Mouse (Mus musculus): Measurements from ENCODE around the gene Ctnna2. TPM values are rescaled to one million over a fixed set of nuclear protein-coding genes. Genes with fewer than 3 reads are reported as not detected.
A peak's percentile ranks its signal among the peaks of the same experiment; 100 is the strongest.

The Ctnna2 gene
- polyA plus RNA-seq, 1 experiment from 2014 or later = 127 TPM

DNA sequence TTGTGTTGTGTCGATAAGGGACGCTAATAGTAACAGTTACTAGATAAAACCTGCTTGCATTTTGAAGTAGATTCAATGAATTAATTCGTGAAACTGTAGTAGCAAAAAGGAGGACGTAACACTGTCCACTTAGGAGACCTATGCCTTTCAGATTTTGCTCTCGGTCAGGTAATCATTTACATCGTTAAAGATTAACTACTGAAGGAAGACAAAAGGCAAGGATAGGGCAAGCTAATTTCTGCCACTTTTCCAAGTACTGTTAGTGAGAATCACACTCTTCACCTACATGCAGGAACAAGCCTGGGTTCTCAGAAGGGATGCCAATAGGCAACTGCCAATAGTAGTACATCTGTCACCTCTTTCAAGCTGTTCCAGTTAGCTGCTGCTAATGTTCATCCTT lies 578.7 kb downstream of the Ctnna2 start:
- H3K27ac ChIP-seq (replicated peaks) = no peak overlapping the region
- H3K4me2 ChIP-seq (replicated peaks) = no peak overlapping the region
- no peaks in the 10 kb centered on the region for H3K27me3 ChIP-seq
- H3K36me3 ChIP-seq = no peaks in the 10 kb centered on the region
- no peaks in the 10 kb centered on the region for H3K9me3 ChIP-seq
- no peak overlapping the region for H3K4me3 ChIP-seq
- WGBS = 85% methylated on average over 6 of the region's 6 CpGs
- no peak overlapping the region for H3K9ac ChIP-seq (replicated peaks)
- no peak for ATAC-seq (replicated peaks)
- H3K4me1 ChIP-seq = no peaks in the 10 kb centered on the region

DNA sequence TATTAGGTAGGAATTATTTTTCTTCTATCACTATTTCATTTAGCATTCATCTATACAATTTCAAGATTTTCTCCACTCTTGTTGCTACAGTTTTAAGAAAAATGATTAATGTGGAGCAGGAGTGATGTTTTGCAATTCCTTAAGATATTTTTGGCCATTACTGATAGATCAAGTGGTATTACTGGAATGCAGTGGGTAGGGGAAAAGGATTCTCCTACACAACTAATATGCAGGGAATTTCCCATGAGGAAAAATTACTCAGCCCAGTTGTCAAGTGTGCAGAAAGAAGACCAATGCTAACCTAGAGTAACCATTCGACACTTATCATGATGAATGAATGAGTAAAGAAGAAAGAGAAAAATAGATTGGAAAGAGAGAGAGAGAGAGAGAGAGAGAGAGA lies 587.8 kb downstream of the Ctnna2 start:
- H3K4me1 ChIP-seq = no peaks in the 10 kb centered on the region
- H3K9me3 ChIP-seq = no peaks in the 10 kb centered on the region
- H3K9ac ChIP-seq (replicated peaks) = no peak overlapping the region
- H3K36me3 ChIP-seq = no peaks in the 10 kb centered on the region
- no peaks in the 10 kb centered on the region for H3K27me3 ChIP-seq
- no peak overlapping the region for H3K4me2 ChIP-seq (replicated peaks)
- H3K4me3 ChIP-seq = no peak overlapping the region
- whole genome bisulfite sequencing = 83% methylated on average over 1 of the region's 1 CpGs
- no peak overlapping the region for H3K27ac ChIP-seq (replicated peaks)
- ATAC-seq (replicated peaks) = no peak

DNA sequence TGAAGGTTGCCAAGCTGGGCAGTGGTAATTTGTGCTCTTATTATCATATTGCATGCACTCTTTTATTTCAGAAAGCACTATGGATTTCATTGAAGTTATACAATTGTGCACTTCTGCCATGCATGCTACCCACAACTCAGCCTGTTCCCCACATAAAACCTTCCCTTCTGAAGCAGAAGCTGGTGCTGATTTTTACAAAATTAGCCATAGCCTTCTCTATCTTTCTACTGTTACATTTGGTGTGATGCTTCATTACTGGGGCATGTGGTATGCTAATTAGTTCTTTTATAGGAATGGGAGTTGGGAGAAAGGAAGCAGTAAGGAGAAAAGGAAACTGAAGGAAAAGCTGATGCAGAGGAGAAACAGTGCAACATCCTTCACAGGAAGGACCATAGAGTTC lies 598.2 kb downstream of the Ctnna2 start:
- no peaks in the 10 kb centered on the region for H3K9me3 ChIP-seq
- no peak for ATAC-seq (replicated peaks)

DNA sequence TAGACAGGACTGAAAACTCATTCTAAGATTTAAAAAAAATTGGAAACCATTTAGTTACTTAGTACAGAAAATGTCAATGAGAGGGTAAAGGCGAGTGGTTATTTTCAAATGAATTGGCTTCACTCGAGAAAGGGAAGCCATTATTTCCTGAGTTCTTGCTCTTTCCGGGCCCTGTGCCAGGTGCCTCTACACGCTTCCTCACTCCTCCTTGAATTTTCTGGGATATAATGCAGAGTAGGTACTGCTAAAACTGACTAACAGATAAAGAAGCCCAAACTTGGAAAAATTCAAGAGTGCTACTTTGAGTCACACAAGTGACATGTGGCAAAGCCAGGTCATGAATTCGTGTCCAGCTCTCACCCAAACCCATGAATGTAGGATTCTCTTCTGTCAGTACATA lies 606.4 kb downstream of the Ctnna2 start:
- Histone ChIP-seq H3K4me3 (no peak overlapping the region), H3K9ac (replicated peaks) (no peak overlapping the region), H3K27me3 (no peaks in the 10 kb centered on the region), H3K4me2 (replicated peaks) (no peak overlapping the region), H3K36me3 (no peaks in the 10 kb centered on the region), H3K9me3 (no peaks in the 10 kb centered on the region), H3K27ac (replicated peaks) (no peak overlapping the region), H3K4me1 (peaks cover 12% of the 10 kb centered on the region)
- ATAC-seq (replicated peaks) = no peak
- 38% methylated on average over 5 of the region's 5 CpGs for WGBS

More for the DNA sequence above, 598.2 kb downstream of the Ctnna2 start:
- no peak overlapping the region for H3K4me3 ChIP-seq
- no peak overlapping the region for H3K9ac ChIP-seq (replicated peaks)
- H3K4me2 ChIP-seq (replicated peaks) = no peak overlapping the region
- H3K4me1 ChIP-seq = peaks cover 5% of the 10 kb centered on the region
- no peak overlapping the region for H3K27ac ChIP-seq (replicated peaks)
- no peaks in the 10 kb centered on the region for H3K36me3 ChIP-seq
- no peaks in the 10 kb centered on the region for H3K27me3 ChIP-seq

DNA sequence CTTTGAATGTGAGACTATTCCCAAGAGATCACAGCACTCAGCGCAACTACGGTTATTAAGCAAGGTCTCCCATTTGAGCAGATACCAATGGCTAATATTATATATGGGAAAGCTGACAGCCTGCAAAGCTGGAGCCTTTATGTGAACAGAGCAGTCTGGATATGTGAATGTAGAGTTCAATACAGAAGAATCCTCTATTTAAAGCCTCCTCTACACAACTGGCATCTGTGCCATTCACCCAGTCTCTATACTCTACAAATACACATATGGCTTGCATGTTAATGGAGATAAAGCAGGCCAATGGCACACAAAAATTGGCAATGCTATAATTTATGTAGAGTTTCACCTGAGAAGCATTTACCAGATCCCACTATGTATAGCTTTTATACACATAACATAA lies 608.4 kb downstream of the Ctnna2 start:
- no peak overlapping the region for H3K9ac ChIP-seq (replicated peaks)
- H3K27ac ChIP-seq (replicated peaks) = no peak overlapping the region
- 72% methylated on average over 2 of the region's 2 CpGs for WGBS
- no peaks in the 10 kb centered on the region for H3K9me3 ChIP-seq
- H3K4me2 ChIP-seq (replicated peaks) = no peak overlapping the region
- ATAC-seq (replicated peaks) = 0 out of 2 replicates have a peak, but pooled peaks have one; percentile 35
- no peaks in the 10 kb centered on the region for H3K36me3 ChIP-seq
- H3K4me1 ChIP-seq = peaks cover 12% of the 10 kb centered on the region
- H3K27me3 ChIP-seq = no peaks in the 10 kb centered on the region
- H3K4me3 ChIP-seq = no peak overlapping the region

DNA sequence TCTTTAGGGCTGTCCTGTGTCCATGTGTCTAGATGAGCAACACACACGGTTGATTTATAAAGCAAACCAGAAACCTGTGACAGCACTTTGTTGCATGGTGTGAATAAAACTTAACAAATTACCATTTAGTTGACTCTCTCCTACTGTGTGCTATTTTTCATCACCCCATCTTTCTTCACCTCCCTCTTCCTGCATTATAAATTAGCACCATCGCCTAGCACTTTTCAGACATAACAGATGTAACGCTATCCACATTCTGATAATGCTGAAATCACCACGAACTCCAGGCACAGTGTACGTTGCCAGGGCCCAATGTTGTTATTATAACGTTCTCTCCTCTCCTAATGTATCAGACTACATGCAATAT lies 621.0 kb downstream of the Ctnna2 start:
- 50% methylated on average over 6 of the region's 6 CpGs for WGBS
- Histone ChIP-seq H3K9me3 (no peaks in the 10 kb centered on the region), H3K27me3 (no peaks in the 10 kb centered on the region), H3K9ac (replicated peaks) (no peak overlapping the region), H3K4me2 (replicated peaks) (no peak overlapping the region), H3K27ac (replicated peaks) (peak overlapping the region; percentile 53), H3K4me3 (no peak overlapping the region), H3K36me3 (no peaks in the 10 kb centered on the region), H3K4me1 (peaks cover 6% of the 10 kb centered on the region; the same call in 1 of the 2 replicates)
- ATAC-seq (replicated peaks) = peak; percentile 76

DNA sequence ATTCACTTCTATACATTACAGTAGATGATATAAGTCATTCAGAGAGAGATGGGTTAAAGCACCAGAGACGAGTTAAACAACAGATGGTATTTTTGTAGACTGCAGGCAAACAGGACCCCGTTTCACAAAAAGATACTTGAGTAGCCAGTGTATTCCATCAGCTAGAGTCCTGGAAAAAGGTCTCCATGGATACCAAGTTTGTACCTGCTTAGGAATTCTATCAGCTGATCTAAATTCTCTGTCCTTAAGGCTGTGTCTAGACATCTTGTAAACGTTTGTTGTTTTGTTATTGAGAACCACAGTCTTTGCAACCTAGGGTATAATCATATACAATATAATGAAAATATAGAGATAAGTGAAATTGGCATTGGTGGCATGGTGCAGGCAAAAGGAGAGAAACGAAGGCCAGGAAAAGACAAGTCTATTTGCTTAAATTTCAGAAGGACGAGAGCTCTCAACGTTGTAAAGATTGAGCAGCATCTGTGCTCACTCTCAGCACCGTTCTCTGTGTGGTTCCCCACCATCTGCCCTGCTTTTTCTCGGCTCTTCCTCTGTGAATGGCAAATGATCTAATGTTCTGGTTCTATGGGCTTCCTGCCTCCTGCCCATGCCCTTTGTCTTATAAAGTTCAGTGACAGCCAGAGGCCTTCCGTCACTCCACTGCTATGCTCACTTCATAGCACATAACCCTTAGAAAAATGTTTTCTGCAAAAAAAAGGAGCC lies 621.6 kb downstream of the Ctnna2 start:
- WGBS = 38% methylated on average over 9 of the region's 9 CpGs
- Histone ChIP-seq H3K9me3 (no peaks in the 10 kb centered on the region), H3K4me1 (peaks cover 6% of the 10 kb centered on the region; the same call in 1 of the 2 replicates), H3K36me3 (no peaks in the 10 kb centered on the region), H3K27me3 (no peaks in the 10 kb centered on the region), H3K4me2 (replicated peaks) (no peak overlapping the region), H3K9ac (replicated peaks) (no peak overlapping the region), H3K27ac (replicated peaks) (peak overlapping the region; percentile 53), H3K4me3 (no peak overlapping the region)
- peak; percentile 71 for ATAC-seq (replicated peaks)

DNA sequence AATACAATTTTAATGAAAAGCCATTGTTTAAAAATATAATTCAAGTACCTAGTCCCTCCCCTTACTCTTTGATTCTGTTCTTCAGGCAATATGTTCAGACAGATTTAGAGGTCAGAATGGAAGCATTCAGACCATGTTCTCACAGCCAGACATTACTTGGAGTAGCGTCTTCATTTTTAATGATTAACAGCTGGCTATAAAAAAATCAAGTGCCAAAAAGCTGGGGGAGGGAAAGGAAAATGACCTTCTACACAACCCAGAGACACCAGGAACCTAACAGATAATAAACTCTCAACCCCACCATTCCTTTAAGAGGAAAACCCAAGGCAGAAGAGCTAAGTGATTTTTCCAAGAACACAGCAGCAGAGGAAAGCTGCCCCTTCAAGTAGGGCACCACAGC lies 624.7 kb downstream of the Ctnna2 start:
- 20% methylated on average over 1 of the region's 1 CpGs for WGBS
- Histone ChIP-seq H3K27ac (replicated peaks) (no peak overlapping the region), H3K9me3 (no peaks in the 10 kb centered on the region), H3K27me3 (no peaks in the 10 kb centered on the region), H3K9ac (replicated peaks) (no peak overlapping the region), H3K4me1 (peaks cover 6% of the 10 kb centered on the region; the same call in 1 of the 2 replicates), H3K36me3 (no peaks in the 10 kb centered on the region), H3K4me2 (replicated peaks) (no peak overlapping the region), H3K4me3 (no peak overlapping the region)
- ATAC-seq (replicated peaks) = no peak

DNA sequence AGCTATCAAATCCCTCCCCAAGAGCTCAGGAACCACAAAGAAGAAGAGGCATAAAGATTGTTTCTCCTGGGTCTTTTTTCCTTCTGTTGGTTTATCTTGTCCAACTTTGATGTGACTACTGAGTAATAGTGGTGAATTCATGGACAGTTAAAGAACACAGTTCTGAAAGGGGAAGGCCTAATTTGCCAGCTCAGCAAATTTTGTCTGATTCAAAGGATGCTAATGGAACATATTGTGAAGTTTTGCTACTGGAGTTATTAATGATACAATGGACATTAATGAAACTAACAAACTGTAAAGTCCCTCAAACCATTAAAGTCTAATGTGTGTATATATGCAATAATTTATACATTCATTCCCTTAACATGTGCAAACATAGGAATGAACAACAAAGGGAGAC lies 635.7 kb downstream of the Ctnna2 start:
- H3K27ac ChIP-seq (replicated peaks) = no peak overlapping the region
- ATAC-seq (replicated peaks) = no peak
- no peak overlapping the region for H3K4me3 ChIP-seq
- H3K36me3 ChIP-seq = no peaks in the 10 kb centered on the region
- H3K4me1 ChIP-seq = no peaks in the 10 kb centered on the region
- H3K9me3 ChIP-seq = no peaks in the 10 kb centered on the region
- H3K27me3 ChIP-seq = no peaks in the 10 kb centered on the region
- no peak overlapping the region for H3K4me2 ChIP-seq (replicated peaks)
- H3K9ac ChIP-seq (replicated peaks) = no peak overlapping the region

DNA sequence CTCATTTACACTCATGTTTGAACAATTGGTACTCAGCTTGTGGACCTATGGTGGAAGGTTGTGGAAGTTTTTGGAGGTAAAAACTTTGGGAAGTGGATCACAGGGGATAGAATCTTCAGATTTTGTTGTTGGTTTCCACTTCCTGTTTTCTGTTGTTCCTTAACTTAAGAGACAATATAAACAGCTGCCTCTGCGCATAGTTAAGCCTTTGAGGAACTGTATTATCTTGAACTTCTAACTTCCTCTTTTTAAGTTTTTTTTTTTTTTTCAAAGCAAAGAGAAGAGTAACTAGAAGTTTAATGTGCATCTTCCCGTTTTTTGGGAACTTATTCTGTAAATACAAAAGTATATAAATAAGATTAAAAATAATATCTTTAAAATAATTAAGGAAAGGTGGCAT lies 644.0 kb downstream of the Ctnna2 start:
- Histone ChIP-seq H3K27ac (replicated peaks) (no peak overlapping the region), H3K27me3 (no peaks in the 10 kb centered on the region), H3K9ac (replicated peaks) (no peak overlapping the region), H3K9me3 (no peaks in the 10 kb centered on the region), H3K4me3 (no peak overlapping the region), H3K4me1 (no peaks in the 10 kb centered on the region), H3K36me3 (no peaks in the 10 kb centered on the region), H3K4me2 (replicated peaks) (no peak overlapping the region)
- ATAC-seq (replicated peaks) = no peak
- 87% methylated on average over 2 of the region's 2 CpGs for WGBS

DNA sequence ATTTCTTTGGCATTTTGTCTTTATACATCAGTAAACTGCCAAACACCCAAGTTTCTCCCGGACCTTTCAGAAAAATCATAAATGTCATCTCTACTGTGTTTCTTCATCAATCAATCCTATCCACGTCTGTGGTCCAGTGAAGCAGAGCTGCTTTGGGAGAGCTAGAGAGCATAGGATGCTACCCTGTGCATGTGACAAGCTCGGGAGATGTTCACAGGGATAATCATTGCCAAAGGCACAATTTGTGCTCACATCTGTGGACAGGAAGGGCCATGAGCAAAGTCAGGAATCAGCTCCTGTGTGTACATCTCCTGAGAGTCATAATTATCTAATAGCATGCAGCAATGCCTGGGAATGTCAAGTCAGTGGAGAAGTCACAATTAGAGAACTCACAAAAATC lies 654.8 kb downstream of the Ctnna2 start:
- Histone ChIP-seq H3K4me1 (no peaks in the 10 kb centered on the region), H3K9ac (replicated peaks) (no peak overlapping the region), H3K4me2 (replicated peaks) (no peak overlapping the region), H3K27ac (replicated peaks) (no peak overlapping the region), H3K4me3 (no peak overlapping the region), H3K36me3 (no peaks in the 10 kb centered on the region), H3K9me3 (no peaks in the 10 kb centered on the region), H3K27me3 (no peaks in the 10 kb centered on the region)
- no peak for ATAC-seq (replicated peaks)
- 82% methylated on average over 3 of the region's 3 CpGs for WGBS

DNA sequence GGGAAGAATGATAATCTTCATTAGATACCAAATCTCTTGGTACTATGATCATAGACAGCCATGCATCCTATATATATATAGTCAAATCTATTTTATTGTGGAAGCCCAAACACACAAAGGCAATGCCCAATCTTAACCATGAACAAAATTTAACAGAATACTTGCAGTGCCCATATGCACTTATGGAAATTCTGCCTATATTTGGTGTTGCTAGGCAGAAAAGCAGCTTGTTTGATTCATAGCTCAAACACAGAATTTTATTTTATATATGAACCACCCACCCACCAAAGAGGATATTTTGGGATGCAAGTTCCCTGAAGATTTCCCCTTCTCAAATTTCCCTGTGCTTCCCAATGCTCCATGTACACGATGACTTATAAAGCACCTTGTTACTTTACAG lies 655.2 kb downstream of the Ctnna2 start:
- WGBS = 96% methylated on average over 1 of the region's 1 CpGs
- Histone ChIP-seq H3K4me1 (no peaks in the 10 kb centered on the region), H3K4me3 (no peak overlapping the region), H3K27ac (replicated peaks) (no peak overlapping the region), H3K9me3 (no peaks in the 10 kb centered on the region), H3K9ac (replicated peaks) (no peak overlapping the region), H3K4me2 (replicated peaks) (no peak overlapping the region), H3K27me3 (no peaks in the 10 kb centered on the region), H3K36me3 (no peaks in the 10 kb centered on the region)
- ATAC-seq (replicated peaks) = no peak

DNA sequence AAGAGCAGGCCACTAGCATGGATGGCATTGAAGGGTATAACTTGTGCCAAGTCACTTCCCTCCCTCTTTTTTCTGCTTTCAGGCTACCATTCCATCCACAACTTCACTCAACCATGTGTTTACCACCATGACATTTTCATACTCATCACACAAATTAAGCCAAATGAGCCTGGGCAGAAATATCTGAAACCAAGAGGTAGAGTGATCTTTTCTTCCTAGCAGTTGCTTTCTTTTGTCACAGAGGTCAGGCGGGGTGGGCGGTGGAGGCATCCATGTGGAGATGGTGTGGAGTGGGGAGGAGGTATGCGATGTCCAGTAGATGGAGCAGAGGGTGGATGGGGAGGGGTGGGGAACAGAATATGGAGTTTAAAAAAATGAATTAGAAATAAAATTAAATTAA lies 672.7 kb downstream of the Ctnna2 start:
- 98% methylated on average over 3 of the region's 3 CpGs for WGBS
- no peak overlapping the region for H3K4me3 ChIP-seq
- H3K9me3 ChIP-seq = no peaks in the 10 kb centered on the region
- no peak for ATAC-seq (replicated peaks)
- no peak overlapping the region for H3K27ac ChIP-seq (replicated peaks)
- no peaks in the 10 kb centered on the region for H3K36me3 ChIP-seq
- H3K4me2 ChIP-seq (replicated peaks) = no peak overlapping the region
- H3K27me3 ChIP-seq = no peaks in the 10 kb centered on the region
- H3K9ac ChIP-seq (replicated peaks) = no peak overlapping the region
- H3K4me1 ChIP-seq = no peaks in the 10 kb centered on the region

All from forebrain, embryonic 15.5 days (tissue).